Mouse (Mus musculus) megakaryocyte-erythroid progenitor cell, adult 5-6 weeks (primary cell): ENCODE measurements around the gene Rfk. TPM values are rescaled to one million over a fixed set of nuclear protein-coding genes. Genes with fewer than 3 reads are reported as not detected.

Experiments used
- ATAC-seq: replicated peaks from 2 replicates; pipeline ENCODE4 v1.8.0; 2016; ENCODE audit warnings: mild to moderate bottlenecking, inconsistent platforms; ENCODE audit not compliant: severe bottlenecking, poor library complexity, low FRiP score, low TSS enrichment
- total RNA-seq, 2 experiments: library from RNA; stranded (forward) in 1 of 2; stranded (reverse) in 1 of 2; fragments of 200-1000, 215-1000 nt in 1 of 2; fragments of >200 nt in 1 of 2; fragmentation: Nextera tagmentation in 1 of 2; gene quantifications; 2 replicates each; pipeline ENCODE4 v1.2.3; 2014 to 2017

The Rfk gene
- total RNA-seq, 2 experiments from 2014 or later: 49.4 to 62.6 TPM

GRCm38 (mm10) chr19:17436651-17437050 is 42.8 kb downstream of the Rfk start:
- ATAC-seq: no peak

GRCm38 (mm10) chr19:17439476-17440189 is 45.8 kb downstream of the Rfk start:
- ATAC-seq: no peak

- ATAC-seq: peak; percentile 77
Observed at GRCm38 (mm10) chr19:17443581-17443980, 49.7 kb downstream of the Rfk start.

Other genes with a start within 250 kb of the Rfk start
- gene Gcnt1, start 21.2 kb upstream of the Rfk start, total RNA-seq (2014; fragmentation: Nextera tagmentation): 12.0 and 26.0 TPM in 2 replicates
- 18.0 and 23.7 TPM in 2 replicates for gene Gcnt1, start 21.2 kb upstream of the Rfk start, total RNA-seq (2017)